Mouse (Mus musculus): ENCODE data around the gene Slit3. TPM values are rescaled to one million over a fixed set of nuclear protein-coding genes. Genes with fewer than 3 reads are reported as not detected.
A peak's percentile ranks its signal among the peaks of the same experiment; 100 is the strongest.

The Slit3 gene
- polyA plus RNA-seq (2014; fragmentation: Nextera tagmentation; extraction: Ambion mirVana), result 7.4 TPM in 2 replicates

GRCm38 (mm10) chr11:35120894-35121610 is at the start of gene Slit3:
Slit3 (plus strand) TSS chr11:35121224.
- H3K9me3 ChIP-seq (ENCODE audit: control insufficient read depth, low read length), result no peaks in the 10 kb centered on the region
- peak within 1 kb of the TSS; percentile 81 for H3K4me2 ChIP-seq (ENCODE audit: low read depth, low read length, severe bottlenecking)
- WGBS, result under 1% methylated on average over 59 of the region's 75 CpGs
- peaks cover 4% of the 10 kb centered on the region; the same call in 1 of the 2 replicates for H3K4me1 ChIP-seq (replicated peaks; ENCODE audit: control insufficient read depth, insufficient read depth, low read length)
- peak within 1 kb of the TSS; percentile 56 for H3K9ac ChIP-seq (ENCODE audit: low read length)
- peaks cover 27% of the 10 kb centered on the region for H3K27me3 ChIP-seq (ENCODE audit: control insufficient read depth, insufficient read depth, low read length)
- H3K36me3 ChIP-seq (ENCODE audit: control insufficient read depth, insufficient read depth, low read length), result no peaks in the 10 kb centered on the region
- H3K27ac ChIP-seq (ENCODE audit: low read depth, low read length), result no peak within 1 kb of the TSS
- ATAC-seq (replicated peaks; ENCODE audit: low FRiP score) (peak; percentile 86), DNase-seq (ENCODE audit: low spot score) (peak; percentile 83)
- H3K4me3 ChIP-seq (ENCODE audit: low read depth, low read length), result peak within 1 kb of the TSS; percentile 60

- Histone ChIP-seq H3K27ac (ENCODE audit: low read depth, low read length) (no peak overlapping the region), H3K9me3 (ENCODE audit: control insufficient read depth, low read length) (no peaks in the 10 kb centered on the region), H3K9ac (ENCODE audit: low read length) (no peak overlapping the region), H3K4me2 (ENCODE audit: low read depth, low read length, severe bottlenecking) (no peak overlapping the region), H3K27me3 (ENCODE audit: control insufficient read depth, insufficient read depth, low read length) (no peaks in the 10 kb centered on the region), H3K4me3 (ENCODE audit: low read depth, low read length) (no peak overlapping the region), H3K36me3 (ENCODE audit: control insufficient read depth, insufficient read depth, low read length) (no peaks in the 10 kb centered on the region), H3K4me1 (replicated peaks; ENCODE audit: control insufficient read depth, insufficient read depth, low read length) (no peaks in the 10 kb centered on the region)
- ATAC-seq (replicated peaks; ENCODE audit: low FRiP score) (no peak), DNase-seq (ENCODE audit: low spot score) (no peak)
- 88% methylated on average over 1 of the region's 1 CpGs for WGBS
These were observed 49.6 kb upstream of the Slit3 start for GRCm38 (mm10) chr11:35071451-35071850.

DNA sequence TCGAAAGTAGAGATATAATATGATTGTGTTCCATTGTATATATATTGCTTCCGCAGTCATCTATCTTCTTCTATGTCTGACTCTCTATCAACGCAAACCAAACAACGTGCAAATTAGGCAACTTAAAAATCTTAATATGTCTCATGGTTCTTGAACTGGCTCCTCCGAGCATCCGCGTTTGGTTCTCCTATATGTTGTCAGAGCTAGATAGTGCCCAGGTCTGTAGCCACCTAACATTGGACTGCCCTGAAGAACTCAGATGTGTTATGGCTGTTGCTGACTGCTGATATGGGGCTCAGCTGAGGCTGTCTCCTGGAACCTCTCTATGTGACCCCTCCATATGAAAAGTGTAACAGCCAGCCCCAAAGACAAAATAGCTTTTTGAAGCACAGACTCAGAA is 45.6 kb upstream of the Slit3 start:
- no peak overlapping the region for H3K9ac ChIP-seq (ENCODE audit: low read length)
- no peak overlapping the region for H3K27ac ChIP-seq (ENCODE audit: low read depth, low read length)
- H3K27me3 ChIP-seq (ENCODE audit: control insufficient read depth, insufficient read depth, low read length), result no peaks in the 10 kb centered on the region
- H3K4me1 ChIP-seq (replicated peaks; ENCODE audit: control insufficient read depth, insufficient read depth, low read length), result no peaks in the 10 kb centered on the region
- no peak for DNase-seq (ENCODE audit: low spot score)
- WGBS, result 91% methylated on average over 7 of the region's 7 CpGs
- H3K36me3 ChIP-seq (ENCODE audit: control insufficient read depth, insufficient read depth, low read length), result no peaks in the 10 kb centered on the region
- no peak overlapping the region for H3K4me2 ChIP-seq (ENCODE audit: low read depth, low read length, severe bottlenecking)
- no peak overlapping the region for H3K4me3 ChIP-seq (ENCODE audit: low read depth, low read length)
- no peaks in the 10 kb centered on the region for H3K9me3 ChIP-seq (ENCODE audit: control insufficient read depth, low read length)
- ATAC-seq (replicated peaks; ENCODE audit: low FRiP score), result no peak

DNA sequence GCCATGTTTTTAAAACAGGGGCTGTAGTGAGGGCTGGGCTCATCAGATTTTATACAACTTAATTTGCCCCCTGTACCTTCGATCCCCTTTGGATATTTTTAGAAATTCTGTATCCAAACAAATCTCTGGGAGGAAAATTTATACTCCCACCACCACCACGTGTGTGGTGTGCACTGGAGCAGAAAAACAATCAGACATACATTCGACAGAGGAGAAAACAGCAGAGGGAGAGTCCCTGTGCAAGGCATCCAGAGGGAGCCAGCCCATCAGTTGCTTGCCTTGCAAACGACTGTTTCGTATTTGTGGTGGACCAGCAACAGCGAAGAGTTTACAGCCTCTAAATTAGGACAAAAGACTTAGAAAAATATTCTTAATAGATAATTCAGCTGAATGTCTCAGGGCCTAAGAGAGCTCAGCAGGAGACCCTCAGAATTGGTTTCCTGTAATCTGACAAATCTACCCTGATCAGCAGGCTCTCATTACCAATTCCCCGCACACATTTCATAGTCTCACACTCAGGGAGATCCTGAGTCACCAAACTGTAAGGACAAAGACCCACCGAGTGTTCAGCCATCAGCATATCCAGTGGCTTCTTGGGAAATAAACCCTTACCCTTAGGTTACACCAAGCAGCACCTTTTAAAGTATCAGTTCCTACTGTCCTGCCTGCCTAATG is 40.4 kb upstream of the Slit3 start:
- Histone ChIP-seq H3K4me1 (replicated peaks; ENCODE audit: control insufficient read depth, insufficient read depth, low read length) (no peaks in the 10 kb centered on the region), H3K9me3 (ENCODE audit: control insufficient read depth, low read length) (no peaks in the 10 kb centered on the region), H3K4me2 (ENCODE audit: low read depth, low read length, severe bottlenecking) (no peak overlapping the region), H3K4me3 (ENCODE audit: low read depth, low read length) (no peak overlapping the region), H3K36me3 (ENCODE audit: control insufficient read depth, insufficient read depth, low read length) (no peaks in the 10 kb centered on the region), H3K27me3 (ENCODE audit: control insufficient read depth, insufficient read depth, low read length) (no peaks in the 10 kb centered on the region), H3K9ac (ENCODE audit: low read length) (no peak overlapping the region), H3K27ac (ENCODE audit: low read depth, low read length) (no peak overlapping the region)
- WGBS, result 31% methylated on average over 8 of the region's 8 CpGs
- DNase-seq (ENCODE audit: low spot score) (no peak), ATAC-seq (replicated peaks; ENCODE audit: low FRiP score) (no peak)

- no peaks in the 10 kb centered on the region for H3K9me3 ChIP-seq (ENCODE audit: control insufficient read depth, low read length)
- H3K9ac ChIP-seq (ENCODE audit: low read length), result no peak overlapping the region
- H3K4me3 ChIP-seq (ENCODE audit: low read depth, low read length), result no peak overlapping the region
- ATAC-seq (replicated peaks; ENCODE audit: low FRiP score) (no peak), DNase-seq (ENCODE audit: low spot score) (no peak)
- no peak overlapping the region for H3K4me2 ChIP-seq (ENCODE audit: low read depth, low read length, severe bottlenecking)
- WGBS, result 91% methylated on average over 3 of the region's 3 CpGs
- no peaks in the 10 kb centered on the region for H3K27me3 ChIP-seq (ENCODE audit: control insufficient read depth, insufficient read depth, low read length)
- no peaks in the 10 kb centered on the region for H3K4me1 ChIP-seq (replicated peaks; ENCODE audit: control insufficient read depth, insufficient read depth, low read length)
- H3K36me3 ChIP-seq (ENCODE audit: control insufficient read depth, insufficient read depth, low read length), result no peaks in the 10 kb centered on the region
- H3K27ac ChIP-seq (ENCODE audit: low read depth, low read length), result no peak overlapping the region
These were observed 38.7 kb upstream of the Slit3 start for GRCm38 (mm10) chr11:35082297-35082696.

DNA sequence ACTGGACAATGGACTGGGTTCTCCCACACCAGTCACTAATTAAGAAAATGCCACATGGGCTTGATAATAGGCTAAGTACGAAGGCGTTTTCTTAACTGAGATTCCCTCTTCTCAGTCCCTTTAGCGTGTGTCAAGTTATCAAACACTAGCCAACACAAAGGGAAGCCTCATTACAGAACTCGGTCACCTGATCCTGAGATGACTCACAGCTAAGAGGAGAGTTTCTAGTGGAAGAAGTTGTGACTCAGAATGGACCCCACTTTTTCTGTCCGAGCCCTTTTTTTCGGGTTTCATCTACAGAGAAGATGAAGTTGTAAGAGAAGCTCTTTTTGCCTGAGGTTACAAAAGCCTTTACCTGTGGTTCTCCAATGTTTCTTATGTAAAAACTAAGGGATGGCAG is 38.0 kb upstream of the Slit3 start:
- 60% methylated on average over 6 of the region's 6 CpGs for WGBS
- H3K4me3 ChIP-seq (ENCODE audit: low read depth, low read length), result no peak overlapping the region
- H3K27me3 ChIP-seq (ENCODE audit: control insufficient read depth, insufficient read depth, low read length), result no peaks in the 10 kb centered on the region
- DNase-seq (ENCODE audit: low spot score), result no peak
- H3K9me3 ChIP-seq (ENCODE audit: control insufficient read depth, low read length), result no peaks in the 10 kb centered on the region
- no peak overlapping the region for H3K27ac ChIP-seq (ENCODE audit: low read depth, low read length)
- no peaks in the 10 kb centered on the region for H3K4me1 ChIP-seq (replicated peaks; ENCODE audit: control insufficient read depth, insufficient read depth, low read length)
- H3K36me3 ChIP-seq (ENCODE audit: control insufficient read depth, insufficient read depth, low read length), result no peaks in the 10 kb centered on the region
- ATAC-seq (replicated peaks; ENCODE audit: low FRiP score), result no peak
- H3K4me2 ChIP-seq (ENCODE audit: low read depth, low read length, severe bottlenecking), result no peak overlapping the region
- H3K9ac ChIP-seq (ENCODE audit: low read length), result no peak overlapping the region

DNA sequence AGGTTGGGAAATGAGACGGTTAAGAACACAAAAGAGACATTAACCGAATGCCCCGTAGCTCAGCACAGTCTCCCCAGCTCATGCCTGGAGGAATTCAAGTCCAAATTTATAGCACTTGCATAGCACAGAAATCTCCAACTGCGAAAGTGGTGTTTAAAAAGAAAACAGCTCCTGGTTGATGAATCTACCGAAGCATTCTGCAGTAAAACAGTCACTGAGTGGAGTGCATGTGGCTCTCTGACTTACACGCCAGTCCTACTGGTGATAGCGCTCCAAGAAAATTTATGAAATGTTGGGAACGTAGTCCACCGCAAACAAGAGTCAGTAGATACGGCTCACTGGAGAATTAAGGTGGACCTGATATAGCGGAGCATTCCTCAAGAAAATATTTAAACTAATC is 35.7 kb upstream of the Slit3 start:
- no peaks in the 10 kb centered on the region for H3K36me3 ChIP-seq (ENCODE audit: control insufficient read depth, insufficient read depth, low read length)
- H3K4me1 ChIP-seq (replicated peaks; ENCODE audit: control insufficient read depth, insufficient read depth, low read length), result no peaks in the 10 kb centered on the region
- H3K27me3 ChIP-seq (ENCODE audit: control insufficient read depth, insufficient read depth, low read length), result no peaks in the 10 kb centered on the region
- no peaks in the 10 kb centered on the region for H3K9me3 ChIP-seq (ENCODE audit: control insufficient read depth, low read length)
- DNase-seq (ENCODE audit: low spot score), result no peak
- 93% methylated on average over 11 of the region's 11 CpGs for WGBS
- H3K4me2 ChIP-seq (ENCODE audit: low read depth, low read length, severe bottlenecking), result no peak overlapping the region
- no peak overlapping the region for H3K4me3 ChIP-seq (ENCODE audit: low read depth, low read length)
- H3K9ac ChIP-seq (ENCODE audit: low read length), result no peak overlapping the region
- no peak for ATAC-seq (replicated peaks; ENCODE audit: low FRiP score)
- no peak overlapping the region for H3K27ac ChIP-seq (ENCODE audit: low read depth, low read length)

DNA sequence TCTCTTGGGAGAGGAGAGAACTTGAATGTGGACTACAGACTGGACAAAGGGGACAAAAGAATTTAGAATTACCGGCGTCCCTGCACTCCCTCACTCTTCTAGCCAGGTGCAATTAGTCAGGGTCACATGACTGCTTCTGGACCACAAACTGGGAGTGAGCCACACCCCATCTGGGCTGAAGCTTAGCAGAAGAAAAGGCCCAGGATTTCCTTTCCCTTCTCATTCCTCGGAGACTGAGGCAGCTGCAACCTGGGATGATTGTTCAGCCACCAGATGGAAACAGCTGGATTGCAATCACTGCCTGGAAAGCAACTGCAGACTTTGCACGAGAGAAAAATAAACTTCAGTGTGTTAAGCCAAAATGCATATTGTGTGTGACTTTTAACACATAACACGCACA is 35.0 kb upstream of the Slit3 start:
- no peaks in the 10 kb centered on the region for H3K27me3 ChIP-seq (ENCODE audit: control insufficient read depth, insufficient read depth, low read length)
- H3K36me3 ChIP-seq (ENCODE audit: control insufficient read depth, insufficient read depth, low read length), result no peaks in the 10 kb centered on the region
- DNase-seq (ENCODE audit: low spot score), result no peak
- WGBS, result 49% methylated on average over 5 of the region's 5 CpGs
- H3K9me3 ChIP-seq (ENCODE audit: control insufficient read depth, low read length), result no peaks in the 10 kb centered on the region
- ATAC-seq (replicated peaks; ENCODE audit: low FRiP score), result no peak
- no peak overlapping the region for H3K27ac ChIP-seq (ENCODE audit: low read depth, low read length)
- H3K4me2 ChIP-seq (ENCODE audit: low read depth, low read length, severe bottlenecking), result no peak overlapping the region
- no peaks in the 10 kb centered on the region for H3K4me1 ChIP-seq (replicated peaks; ENCODE audit: control insufficient read depth, insufficient read depth, low read length)
- no peak overlapping the region for H3K4me3 ChIP-seq (ENCODE audit: low read depth, low read length)
- no peak overlapping the region for H3K9ac ChIP-seq (ENCODE audit: low read length)

DNA sequence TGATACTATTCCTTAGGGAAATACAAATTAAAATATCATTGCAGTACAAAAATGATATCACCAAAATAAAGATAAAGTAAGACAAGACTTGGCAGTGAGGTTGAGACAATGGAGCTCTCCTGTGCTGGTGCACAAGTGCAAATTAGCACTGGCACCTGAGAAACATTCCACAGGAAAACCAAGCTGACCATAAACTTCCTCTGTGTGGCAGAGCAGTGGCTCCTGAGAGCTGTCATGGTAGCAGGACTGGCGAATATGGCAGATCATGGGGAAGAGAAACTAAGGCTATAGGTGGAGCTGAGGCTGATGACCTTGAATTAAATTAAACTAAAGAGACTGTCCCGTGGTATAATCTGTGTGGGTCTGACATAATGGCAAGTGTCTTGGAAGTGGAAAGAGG is 33.6 kb upstream of the Slit3 start:
- WGBS, result 85% methylated on average over 2 of the region's 2 CpGs

More for the DNA sequence above, 33.6 kb upstream of the Slit3 start:
- no peak for ATAC-seq (replicated peaks; ENCODE audit: low FRiP score)
- no peaks in the 10 kb centered on the region for H3K27me3 ChIP-seq (ENCODE audit: control insufficient read depth, insufficient read depth, low read length)
- H3K9ac ChIP-seq (ENCODE audit: low read length), result no peak overlapping the region
- H3K9me3 ChIP-seq (ENCODE audit: control insufficient read depth, low read length), result no peaks in the 10 kb centered on the region
- no peaks in the 10 kb centered on the region for H3K36me3 ChIP-seq (ENCODE audit: control insufficient read depth, insufficient read depth, low read length)
- no peak overlapping the region for H3K27ac ChIP-seq (ENCODE audit: low read depth, low read length)
- no peaks in the 10 kb centered on the region for H3K4me1 ChIP-seq (replicated peaks; ENCODE audit: control insufficient read depth, insufficient read depth, low read length)
- H3K4me2 ChIP-seq (ENCODE audit: low read depth, low read length, severe bottlenecking), result no peak overlapping the region
- H3K4me3 ChIP-seq (ENCODE audit: low read depth, low read length), result no peak overlapping the region
- DNase-seq (ENCODE audit: low spot score), result no peak
